Mouse (Mus musculus): ENCODE results near the gene Plagl1. TPM values are rescaled to one million over a fixed set of nuclear protein-coding genes. Genes with fewer than 3 reads are reported as not detected.

The Plagl1 gene
- polyA plus RNA-seq, 1 experiment from 2014 or later = 136 TPM

GRCm38 (mm10) chr10:13109781-13110180 is 49.5 kb downstream of the Plagl1 start:
- H3K36me3 ChIP-seq (replicated peaks; ENCODE audit: control insufficient read depth, insufficient read depth, low read depth, low read length) = no peaks in the 10 kb centered on the region
- ATAC-seq (replicated peaks; ENCODE audit: insufficient number of reproducible peaks, low FRiP score, low TSS enrichment, low read depth) (0 out of 2 replicates have a peak, but pooled peaks have one; percentile 2), DNase-seq (ENCODE audit: low spot score) (no peak)
- H3K4me3 ChIP-seq (ENCODE audit: low read depth, low read length) = no peak overlapping the region
- H3K27ac ChIP-seq (replicated peaks; ENCODE audit: low read depth, low read length) = no peak overlapping the region
- no peaks in the 10 kb centered on the region for H3K9me3 ChIP-seq (replicated peaks; ENCODE audit: control insufficient read depth, low read length)
- 38% methylated on average over 1 of the region's 1 CpGs for WGBS
- H3K4me2 ChIP-seq (ENCODE audit: low read depth, low read length) = no peak overlapping the region
- no peaks in the 10 kb centered on the region for H3K27me3 ChIP-seq (ENCODE audit: control insufficient read depth, insufficient read depth, low read length)
- H3K4me1 ChIP-seq (ENCODE audit: control insufficient read depth, insufficient read depth, low read length) = no peaks in the 10 kb centered on the region
- no peak overlapping the region for H3K9ac ChIP-seq (replicated peaks; ENCODE audit: low read length)

- H3K4me1 ChIP-seq (ENCODE audit: control insufficient read depth, insufficient read depth, low read length) = no peaks in the 10 kb centered on the region
Observed at GRCm38 (mm10) chr10:13112849-13113248, 52.5 kb downstream of the Plagl1 start.

GRCm38 (mm10) chr10:13113641-13114040 is 53.3 kb downstream of the Plagl1 start:
- Histone ChIP-seq H3K4me1 (ENCODE audit: control insufficient read depth, insufficient read depth, low read length) (no peaks in the 10 kb centered on the region), H3K9ac (replicated peaks; ENCODE audit: low read length) (no peak overlapping the region), H3K27me3 (ENCODE audit: control insufficient read depth, insufficient read depth, low read length) (no peaks in the 10 kb centered on the region), H3K4me3 (ENCODE audit: low read depth, low read length) (no peak overlapping the region), H3K9me3 (replicated peaks; ENCODE audit: control insufficient read depth, low read length) (no peaks in the 10 kb centered on the region), H3K27ac (replicated peaks; ENCODE audit: low read depth, low read length) (no peak overlapping the region), H3K36me3 (replicated peaks; ENCODE audit: control insufficient read depth, insufficient read depth, low read depth, low read length) (no peaks in the 10 kb centered on the region), H3K4me2 (ENCODE audit: low read depth, low read length) (no peak overlapping the region)
- no peak for ATAC-seq (replicated peaks; ENCODE audit: insufficient number of reproducible peaks, low FRiP score, low TSS enrichment, low read depth)
- no peak for DNase-seq (ENCODE audit: low spot score)
- 76% methylated on average over 4 of the region's 4 CpGs for WGBS

More at GRCm38 (mm10) chr10:13112849-13113248, 52.5 kb downstream of the Plagl1 start:
- WGBS = 62% methylated on average over 3 of the region's 3 CpGs
- H3K36me3 ChIP-seq (replicated peaks; ENCODE audit: control insufficient read depth, insufficient read depth, low read depth, low read length) = no peaks in the 10 kb centered on the region
- H3K9ac ChIP-seq (replicated peaks; ENCODE audit: low read length) = no peak overlapping the region
- DNase-seq (ENCODE audit: low spot score) = no peak
- H3K4me2 ChIP-seq (ENCODE audit: low read depth, low read length) = no peak overlapping the region
- no peak overlapping the region for H3K27ac ChIP-seq (replicated peaks; ENCODE audit: low read depth, low read length)
- H3K27me3 ChIP-seq (ENCODE audit: control insufficient read depth, insufficient read depth, low read length) = no peaks in the 10 kb centered on the region
- ATAC-seq (replicated peaks; ENCODE audit: insufficient number of reproducible peaks, low FRiP score, low TSS enrichment, low read depth) = no peak
- no peaks in the 10 kb centered on the region for H3K9me3 ChIP-seq (replicated peaks; ENCODE audit: control insufficient read depth, low read length)
- H3K4me3 ChIP-seq (ENCODE audit: low read depth, low read length) = no peak overlapping the region

GRCm38 (mm10) chr10:13115030-13115429 is 54.7 kb downstream of the Plagl1 start:
- WGBS = 42% methylated on average over 4 of the region's 4 CpGs
- no peaks in the 10 kb centered on the region for H3K9me3 ChIP-seq (replicated peaks; ENCODE audit: control insufficient read depth, low read length)
- no peaks in the 10 kb centered on the region for H3K4me1 ChIP-seq (ENCODE audit: control insufficient read depth, insufficient read depth, low read length)
- no peaks in the 10 kb centered on the region for H3K36me3 ChIP-seq (replicated peaks; ENCODE audit: control insufficient read depth, insufficient read depth, low read depth, low read length)
- no peak overlapping the region for H3K27ac ChIP-seq (replicated peaks; ENCODE audit: low read depth, low read length)
- no peaks in the 10 kb centered on the region for H3K27me3 ChIP-seq (ENCODE audit: control insufficient read depth, insufficient read depth, low read length)
- peak; percentile 26 for DNase-seq (ENCODE audit: low spot score)
- no peak overlapping the region for H3K4me3 ChIP-seq (ENCODE audit: low read depth, low read length)
- H3K9ac ChIP-seq (replicated peaks; ENCODE audit: low read length) = no peak overlapping the region
- H3K4me2 ChIP-seq (ENCODE audit: low read depth, low read length) = no peak overlapping the region
- peak; percentile 61 for ATAC-seq (replicated peaks; ENCODE audit: insufficient number of reproducible peaks, low FRiP score, low TSS enrichment, low read depth)

GRCm38 (mm10) chr10:13116706-13117665 is 56.7 kb downstream of the Plagl1 start:
- H3K4me3 ChIP-seq (ENCODE audit: low read depth, low read length) = no peak overlapping the region
- no peaks in the 10 kb centered on the region for H3K36me3 ChIP-seq (replicated peaks; ENCODE audit: control insufficient read depth, insufficient read depth, low read depth, low read length)
- no peak overlapping the region for H3K27ac ChIP-seq (replicated peaks; ENCODE audit: low read depth, low read length)
- DNase-seq (ENCODE audit: low spot score) (peak; percentile 62), ATAC-seq (replicated peaks; ENCODE audit: insufficient number of reproducible peaks, low FRiP score, low TSS enrichment, low read depth) (peak; percentile 67)
- no peaks in the 10 kb centered on the region for H3K27me3 ChIP-seq (ENCODE audit: control insufficient read depth, insufficient read depth, low read length)
- WGBS = 36% methylated on average over 9 of the region's 9 CpGs
- no peaks in the 10 kb centered on the region for H3K9me3 ChIP-seq (replicated peaks; ENCODE audit: control insufficient read depth, low read length)
- no peak overlapping the region for H3K9ac ChIP-seq (replicated peaks; ENCODE audit: low read length)
- no peak overlapping the region for H3K4me2 ChIP-seq (ENCODE audit: low read depth, low read length)
- no peaks in the 10 kb centered on the region for H3K4me1 ChIP-seq (ENCODE audit: control insufficient read depth, insufficient read depth, low read length)

- no peak for DNase-seq (ENCODE audit: low spot score)
- Histone ChIP-seq H3K4me2 (ENCODE audit: low read depth, low read length) (no peak overlapping the region), H3K36me3 (replicated peaks; ENCODE audit: control insufficient read depth, insufficient read depth, low read depth, low read length) (no peaks in the 10 kb centered on the region), H3K27me3 (ENCODE audit: control insufficient read depth, insufficient read depth, low read length) (no peaks in the 10 kb centered on the region), H3K9me3 (replicated peaks; ENCODE audit: control insufficient read depth, low read length) (no peaks in the 10 kb centered on the region), H3K4me3 (ENCODE audit: low read depth, low read length) (no peak overlapping the region), H3K9ac (replicated peaks; ENCODE audit: low read length) (no peak overlapping the region), H3K27ac (replicated peaks; ENCODE audit: low read depth, low read length) (no peak overlapping the region), H3K4me1 (ENCODE audit: control insufficient read depth, insufficient read depth, low read length) (no peaks in the 10 kb centered on the region)
- WGBS = 52% methylated on average over 7 of the region's 7 CpGs
- ATAC-seq (replicated peaks; ENCODE audit: insufficient number of reproducible peaks, low FRiP score, low TSS enrichment, low read depth) = no peak
Observed at GRCm38 (mm10) chr10:13118024-13118769, 57.9 kb downstream of the Plagl1 start.

- no peaks in the 10 kb centered on the region for H3K9me3 ChIP-seq (replicated peaks; ENCODE audit: control insufficient read depth, low read length)
- no peak overlapping the region for H3K9ac ChIP-seq (replicated peaks; ENCODE audit: low read length)
- H3K4me3 ChIP-seq (ENCODE audit: low read depth, low read length) = no peak overlapping the region
- H3K36me3 ChIP-seq (replicated peaks; ENCODE audit: control insufficient read depth, insufficient read depth, low read depth, low read length) = no peaks in the 10 kb centered on the region
- no peaks in the 10 kb centered on the region for H3K4me1 ChIP-seq (ENCODE audit: control insufficient read depth, insufficient read depth, low read length)
- H3K4me2 ChIP-seq (ENCODE audit: low read depth, low read length) = no peak overlapping the region
- ATAC-seq (replicated peaks; ENCODE audit: insufficient number of reproducible peaks, low FRiP score, low TSS enrichment, low read depth) (peak; percentile 24; the same call in 1 of the 2 replicates), DNase-seq (ENCODE audit: low spot score) (no peak)
- no peak overlapping the region for H3K27ac ChIP-seq (replicated peaks; ENCODE audit: low read depth, low read length)
- H3K27me3 ChIP-seq (ENCODE audit: control insufficient read depth, insufficient read depth, low read length) = no peaks in the 10 kb centered on the region
- WGBS = 53% methylated on average over 5 of the region's 5 CpGs
Observed at GRCm38 (mm10) chr10:13118770-13119102, 58.4 kb downstream of the Plagl1 start.

GRCm38 (mm10) chr10:13119300-13119699 is 59.0 kb downstream of the Plagl1 start:
- H3K9ac ChIP-seq (replicated peaks; ENCODE audit: low read length) = no peak overlapping the region
- ATAC-seq (replicated peaks; ENCODE audit: insufficient number of reproducible peaks, low FRiP score, low TSS enrichment, low read depth) (0 out of 2 replicates have a peak, but pooled peaks have one; percentile 19), DNase-seq (ENCODE audit: low spot score) (no peak)

More at GRCm38 (mm10) chr10:13119300-13119699, 59.0 kb downstream of the Plagl1 start:
- Histone ChIP-seq H3K27ac (replicated peaks; ENCODE audit: low read depth, low read length) (no peak overlapping the region), H3K9me3 (replicated peaks; ENCODE audit: control insufficient read depth, low read length) (no peaks in the 10 kb centered on the region), H3K4me2 (ENCODE audit: low read depth, low read length) (no peak overlapping the region), H3K27me3 (ENCODE audit: control insufficient read depth, insufficient read depth, low read length) (no peaks in the 10 kb centered on the region), H3K4me3 (ENCODE audit: low read depth, low read length) (no peak overlapping the region), H3K36me3 (replicated peaks; ENCODE audit: control insufficient read depth, insufficient read depth, low read depth, low read length) (no peaks in the 10 kb centered on the region), H3K4me1 (ENCODE audit: control insufficient read depth, insufficient read depth, low read length) (no peaks in the 10 kb centered on the region)
- 60% methylated on average over 2 of the region's 2 CpGs for WGBS

All from embryonic facial prominence, embryonic 11.5 days (tissue).